Mouse (Mus musculus) stomach, postnatal 0 days (tissue): ENCODE measurements at regions not wholly inside any gene's neighbourhood (a gene's known extent, or its start where the extent isn't known, plus 50 kb on each side); places are given as distances from the start of the nearest gene placed in this dataset.
A peak's percentile ranks its signal among the peaks of the same experiment; 100 is the strongest.

Experiments used
- ATAC-seq: fragments of 200-750 bp; cut with Nextera tagmentation; 2 replicates; pipeline ENCODE4 v1.8.0; 2017; ENCODE audit not compliant: low FRiP score, low TSS enrichment
- DNase-seq: peaks from one replicate; pipeline ENCODE4 v3.0.0-alpha.2; 2016; ENCODE audit warnings: low spot score
- H3K27ac ChIP-seq: fragments of 300-500 bp; sonication (generic); replicated peaks from 2 replicates; pipeline ENCODE4 v1.5.1; 2014; ENCODE audit warnings: mild to moderate bottlenecking, control low read depth
- H3K27me3 ChIP-seq: fragments of 300-500 bp; sonication (generic); 2 replicates; pipeline ENCODE4 v1.6.1; 2014; ENCODE audit warnings: low read length; ENCODE audit not compliant: control insufficient read depth, insufficient read depth
- H3K36me3 ChIP-seq: fragments of 300-500 bp; sonication (generic); 2 replicates; pipeline ENCODE4 v1.6.1; 2014; ENCODE audit warnings: low read length, mixed read lengths; ENCODE audit not compliant: control insufficient read depth, insufficient read depth
- H3K4me1 ChIP-seq: fragments of 300-500 bp; sonication (generic); replicated peaks from 2 replicates; pipeline ENCODE4 v1.6.1; 2014; ENCODE audit warnings: antibody characterized with exemption; ENCODE audit not compliant: control insufficient read depth, insufficient read depth
- H3K4me2 ChIP-seq: fragments of 300-500 bp; sonication (generic); replicated peaks from 2 replicates; pipeline ENCODE4 v1.6.1; 2014; ENCODE audit warnings: low read depth, mild to moderate bottlenecking, control low read depth, moderate library complexity
- H3K4me3 ChIP-seq: fragments of 300-500 bp; sonication (generic); 2 replicates; pipeline ENCODE4 v1.5.1; 2014; ENCODE audit warnings: low read depth, low read length, control low read depth
- H3K9ac ChIP-seq: fragments of 300-500 bp; sonication (generic); 2 replicates; pipeline ENCODE4 v1.6.1; 2014; ENCODE audit warnings: mild to moderate bottlenecking, low read length, control low read depth, mixed read lengths
- H3K9me3 ChIP-seq: fragments of 300-500 bp; sonication (generic); 2 replicates; pipeline ENCODE4 v1.6.1; 2016; ENCODE audit warnings: low read length; ENCODE audit not compliant: control insufficient read depth
- CTCF ChIP-seq: IDR thresholded peaks from 2 replicates; pipeline ENCODE4 v1.5.1; 2016; ENCODE audit warnings: antibody characterized with exemption, low read depth, mild to moderate bottlenecking, moderate library complexity
- EP300 ChIP-seq: optimal IDR thresholded peaks from 2 replicates; pipeline ENCODE3; 2016; ENCODE audit warnings: antibody characterized with exemption
- WGBS: fragments of 180-500 bp; shearing (Covaris S2); extraction: QIAGEN DNeasy Blood & Tissue Kit; methylation state at CpG from one replicate; pipeline ENCODE4 v1.1.7; 2014; 5-methylcytosine and 5-hydroxymethylcytosine counted together

DNA sequence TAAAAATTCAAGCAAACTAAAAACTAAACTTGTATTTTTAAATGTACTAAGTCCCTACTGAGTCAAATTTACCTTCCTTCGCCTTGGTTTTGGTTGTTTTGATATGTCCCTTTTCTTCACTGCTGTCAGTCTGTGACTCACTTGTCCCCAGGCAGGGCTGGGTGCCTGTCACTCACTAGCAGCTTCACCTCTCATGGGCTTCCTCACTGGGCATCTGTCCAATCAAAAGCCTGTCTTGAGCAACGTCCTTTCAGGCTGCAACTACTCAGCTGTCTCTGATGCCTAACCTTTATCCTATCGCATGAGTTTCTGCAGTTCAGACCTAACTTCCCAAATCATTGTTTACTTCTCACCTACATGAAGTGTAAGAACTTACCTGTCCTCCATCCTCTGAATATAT, 61.2 kb upstream of the Ptchd3 start:
- H3K36me3 ChIP-seq: no peaks in the 10 kb centered on the region
- H3K27me3 ChIP-seq: no peaks in the 10 kb centered on the region
- no peak overlapping the region for H3K27ac ChIP-seq
- H3K4me2 ChIP-seq: no peak overlapping the region
- WGBS: 58% methylated on average over 3 of the region's 3 CpGs
- no peak overlapping the region for H3K4me3 ChIP-seq
- ATAC-seq (no peak), DNase-seq (no peak)
- H3K9me3 ChIP-seq: no peaks in the 10 kb centered on the region
- no peak overlapping the region for H3K9ac ChIP-seq
- no peaks in the 10 kb centered on the region for H3K4me1 ChIP-seq
- TF ChIP-seq EP300 (no peak), CTCF (no peak)

DNA sequence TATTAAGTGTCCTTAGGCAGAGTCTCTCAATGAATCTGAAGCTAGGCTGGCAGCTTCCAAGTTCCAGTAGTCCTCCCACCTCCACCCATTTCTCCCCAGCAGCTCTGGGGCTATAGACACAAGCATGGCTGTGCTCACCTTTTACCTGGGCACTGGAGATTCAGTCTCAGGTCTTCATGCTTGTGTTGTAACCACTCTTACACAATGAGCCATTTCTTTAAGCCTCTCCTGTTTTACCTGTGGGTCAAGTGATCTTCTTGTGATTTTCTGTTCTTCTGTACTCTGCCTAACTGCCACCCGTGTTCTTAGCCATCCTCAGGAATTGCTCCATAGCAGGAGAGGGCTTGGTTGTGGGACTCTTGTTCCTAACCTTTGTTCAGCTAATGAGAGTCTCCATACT, 60.0 kb upstream of the Ptchd3 start:
- Histone ChIP-seq H3K27ac (no peak overlapping the region), H3K4me3 (no peak overlapping the region), H3K27me3 (no peaks in the 10 kb centered on the region), H3K9ac (no peak overlapping the region), H3K4me1 (no peaks in the 10 kb centered on the region), H3K36me3 (no peaks in the 10 kb centered on the region), H3K9me3 (no peaks in the 10 kb centered on the region), H3K4me2 (no peak overlapping the region)
- 77% methylated on average over 1 of the region's 1 CpGs for WGBS
- DNase-seq (no peak), ATAC-seq (no peak)
- TF ChIP-seq EP300 (no peak), CTCF (no peak)

DNA sequence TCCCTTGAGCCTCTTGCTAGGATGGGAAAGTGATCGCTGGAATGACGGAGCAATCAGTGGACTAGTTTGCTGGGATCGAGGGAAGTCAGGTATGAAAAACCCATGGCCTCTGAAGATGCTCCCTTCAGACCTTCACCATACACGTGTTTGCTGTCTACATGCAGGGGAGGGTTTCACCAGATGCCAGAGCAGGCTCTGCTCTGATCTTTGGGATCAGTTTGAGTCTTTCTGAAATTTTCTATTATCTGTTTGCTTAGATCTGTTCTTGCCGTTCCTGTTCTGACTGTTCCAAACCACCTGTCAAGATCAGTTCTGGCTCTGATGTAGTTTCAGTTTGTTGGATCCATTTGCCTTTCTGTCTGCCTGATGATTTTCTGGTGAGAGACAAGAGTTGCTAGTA, 53.1 kb upstream of the Ptchd3 start:
- Histone ChIP-seq H3K4me2 (no peak overlapping the region), H3K36me3 (no peaks in the 10 kb centered on the region), H3K4me1 (no peaks in the 10 kb centered on the region), H3K9me3 (no peaks in the 10 kb centered on the region), H3K27me3 (no peaks in the 10 kb centered on the region), H3K9ac (no peak overlapping the region), H3K4me3 (no peak overlapping the region), H3K27ac (0 out of 2 replicates have a peak overlapping the region, but pooled peaks have one; percentile 13)
- DNase-seq: no peak
- ATAC-seq: no peak
- TF ChIP-seq CTCF (no peak), EP300 (no peak)
- 78% methylated on average over 5 of the region's 5 CpGs for WGBS

DNA sequence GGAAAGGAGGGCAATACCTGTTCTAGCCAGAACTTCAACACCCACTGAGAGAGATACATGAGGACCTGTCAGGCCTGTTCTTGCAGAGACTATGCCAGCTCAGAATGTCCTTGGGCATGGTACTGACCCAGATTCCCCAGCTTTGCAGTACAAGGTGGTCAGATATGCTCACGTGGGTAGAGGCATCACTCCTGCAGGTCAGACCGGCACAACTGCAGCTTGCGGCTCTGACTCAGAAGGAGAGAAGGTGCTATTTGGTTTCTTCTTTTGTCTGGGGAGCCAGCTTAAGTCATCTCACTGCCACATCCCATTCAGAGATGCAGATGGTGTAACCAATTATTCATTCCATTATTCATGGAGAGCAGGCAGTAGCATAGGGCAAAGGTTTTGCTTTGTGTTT, 52.5 kb upstream of the Ptchd3 start:
- Histone ChIP-seq H3K4me1 (no peaks in the 10 kb centered on the region), H3K9me3 (no peaks in the 10 kb centered on the region), H3K4me2 (no peak overlapping the region), H3K9ac (no peak overlapping the region), H3K36me3 (no peaks in the 10 kb centered on the region), H3K27me3 (no peaks in the 10 kb centered on the region), H3K27ac (peak overlapping the region; percentile 18; the same call in 1 of the 2 replicates), H3K4me3 (no peak overlapping the region)
- WGBS: 78% methylated on average over 3 of the region's 3 CpGs
- ATAC-seq (no peak), DNase-seq (no peak)
- TF ChIP-seq CTCF (no peak), EP300 (peak; percentile 61)
